Mouse (Mus musculus) small intestine, adult 2 months (tissue): ENCODE data around the gene Gucd1.

Experiments
- CTCF ChIP-seq: fragments of 200-500 bp; IDR thresholded peaks from 2 replicates; pipeline ENCODE4 v1.5.1; 2012; ENCODE audit warnings: low read depth, mild to moderate bottlenecking, control low read depth, inconsistent platforms, low read length, moderate library complexity, mixed read lengths; ENCODE audit not compliant: insufficient replicate concordance, insufficient read length; ENCODE audit errors: extremely low read depth
- POLR2A ChIP-seq: fragments of 200-500 bp; IDR thresholded peaks from 2 replicates; pipeline ENCODE4 v1.6.1; 2012; ENCODE audit warnings: low read depth, mild to moderate bottlenecking, control low read depth, inconsistent platforms, low read length, moderate library complexity

DNA sequence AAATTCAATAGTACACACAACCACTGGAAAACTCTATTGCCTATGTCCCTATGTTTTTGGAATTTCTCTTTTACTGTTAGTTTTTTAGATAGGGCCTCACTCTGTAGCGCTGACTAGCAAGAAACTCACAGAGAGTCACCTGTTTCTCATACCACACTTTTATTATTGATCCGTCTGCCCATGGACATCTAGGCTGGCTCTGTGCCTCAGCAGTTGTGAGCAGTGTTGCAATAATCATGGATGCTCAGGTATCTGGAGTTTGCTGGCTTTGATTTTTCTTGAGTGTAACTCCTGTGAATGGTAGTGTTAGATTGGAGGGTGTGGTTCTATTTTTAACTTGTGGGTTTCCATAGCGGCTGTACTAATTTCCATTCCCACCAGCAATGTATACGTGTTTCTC is 162.4 kb downstream of the Gucd1 start:
- TF ChIP-seq CTCF (no peak), POLR2A (no peak)
